Mouse (Mus musculus) layer of hippocampus, adult 8-10 months (tissue): ENCODE data around the gene Ing4. TPM values are rescaled to one million over a fixed set of nuclear protein-coding genes. Genes with fewer than 3 reads are reported as not detected.
"Not testable (repeated sequence)": the region's sequence is repeated elsewhere in the genome, so short reads cannot be mapped to it uniquely, and the experiment has no call there.

Experiments
- DNase-seq, 2 experiments: peaks; one replicate each; pipeline ENCODE4 v3.0.0; 2022; ENCODE audit warnings: low spot score in 2 of 2
- total RNA-seq, 4 experiments: library from RNA; stranded (reverse); gene quantifications; 2 replicates each; pipeline ENCODE4 v1.2.4; 2022

Gene Ing4
- total RNA-seq, 4 experiments from 2014 or later = 50.1 to 63.5 (median 55.4) TPM

GRCm38 (mm10) chr6:125040221-125040620, 661 bp downstream of the Ing4 start:
- no peak for DNase-seq

GRCm38 (mm10) chr6:125041047-125041446, 1.5 kb downstream of the Ing4 start:
- no peak for DNase-seq

DNA sequence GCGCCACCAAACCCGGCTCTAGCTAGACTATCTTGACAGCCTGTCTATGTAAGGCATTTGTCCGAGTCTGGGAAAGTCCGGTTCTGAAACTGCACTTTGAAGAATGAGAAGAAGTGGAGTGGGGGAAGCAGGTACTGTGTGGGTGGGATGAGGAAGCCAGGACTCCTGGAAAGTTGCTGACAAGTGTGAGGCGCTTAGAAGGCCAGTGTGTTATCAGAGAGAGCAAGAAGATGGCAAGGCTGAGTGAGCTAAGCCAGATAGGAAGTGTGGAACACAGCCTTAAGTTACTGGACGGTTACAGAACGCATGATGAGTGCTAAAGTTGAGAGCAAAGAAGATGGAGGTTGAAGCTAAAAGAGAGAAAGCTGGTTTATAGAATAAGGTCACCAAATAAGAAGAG, 2.5 kb downstream of the Ing4 start:
- no peak for DNase-seq

- peak; percentile 69 to 81 for DNase-seq
These were observed 7.1 kb downstream of the Ing4 start for GRCm38 (mm10) chr6:125046691-125047090.

GRCm38 (mm10) chr6:125049678-125050077, 10.1 kb downstream of the Ing4 start, which contains the start of gene Acrbp:
Gene Acrbp (plus strand): TSS chr6:125049689.
- DNase-seq = no peak

DNA sequence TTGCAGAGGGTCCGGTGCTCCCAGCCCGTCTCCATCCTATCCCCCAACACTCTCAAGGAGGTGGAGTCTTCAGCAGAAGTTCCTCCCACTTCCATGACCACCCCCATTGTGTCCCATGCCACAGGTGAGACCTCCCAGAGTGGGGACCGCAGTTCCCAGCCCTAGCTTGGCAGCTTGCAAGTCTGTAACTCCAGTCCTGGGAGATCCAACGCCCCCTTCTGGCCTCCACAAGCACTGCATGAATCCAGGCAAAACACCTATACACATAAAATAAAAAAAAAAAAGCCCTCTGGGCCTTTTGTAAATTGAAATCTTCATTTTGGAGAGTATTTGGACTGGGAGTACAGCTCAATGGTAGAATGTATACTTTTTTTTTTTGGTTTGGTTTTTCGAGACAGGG, 11.7 kb downstream of the Ing4 start:
- no peak for DNase-seq

DNA sequence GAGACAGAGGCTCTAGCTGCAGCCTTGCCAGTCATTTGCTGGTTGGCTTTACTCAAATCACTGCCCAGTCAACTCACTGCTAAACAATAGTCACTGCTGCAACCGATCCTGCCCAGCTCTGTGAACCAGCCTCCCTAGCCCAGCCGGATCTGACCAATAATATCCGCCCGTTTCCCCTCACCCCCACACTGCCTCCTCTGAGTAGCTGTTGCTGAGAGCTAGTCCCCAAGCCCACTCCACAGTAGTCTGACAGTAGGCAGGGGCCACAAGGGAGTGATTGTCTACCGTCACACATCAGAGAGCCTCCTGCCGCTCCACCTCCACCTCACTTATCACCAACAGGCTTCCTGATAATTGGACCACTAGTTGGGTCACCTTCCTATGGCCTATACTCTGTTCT, 21.9 kb downstream of the Ing4 start:
- no peak for DNase-seq

GRCm38 (mm10) chr6:125062511-125062910, 23.0 kb downstream of the Ing4 start:
- DNase-seq = no peak

GRCm38 (mm10) chr6:125063906-125064305, 24.3 kb downstream of the Ing4 start:
- DNase-seq = no peak

- not testable (repeated sequence) for DNase-seq
These were observed 25.7 kb downstream of the Ing4 start for GRCm38 (mm10) chr6:125065223-125065622.

DNA sequence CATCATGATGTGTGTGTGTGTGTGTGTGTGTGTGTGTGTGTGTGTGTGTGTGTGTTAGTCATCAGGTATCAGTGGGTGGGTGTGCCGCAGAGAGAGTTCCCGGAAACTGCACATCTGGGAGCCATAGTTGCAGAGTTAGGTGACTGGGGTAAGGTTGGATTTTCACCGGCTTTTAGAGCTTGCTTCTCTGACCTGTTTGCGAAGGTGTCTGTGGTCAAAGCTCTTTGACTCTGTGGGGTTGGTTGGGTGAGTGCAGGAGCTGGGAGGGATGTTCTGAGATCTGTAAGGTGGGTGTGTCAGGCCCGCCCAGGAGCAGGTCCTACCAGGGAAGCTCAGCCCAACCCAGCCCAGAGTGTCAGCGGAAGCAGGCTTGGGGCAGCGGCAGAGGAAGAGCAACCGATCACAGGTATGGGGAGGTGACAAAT, 28.0 kb downstream of the Ing4 start, which contains the start of gene Lpar5:
TSS of gene Lpar5 (plus strand) at position 350 of the 425 bp plus-strand sequence.
- no peak for DNase-seq

DNA sequence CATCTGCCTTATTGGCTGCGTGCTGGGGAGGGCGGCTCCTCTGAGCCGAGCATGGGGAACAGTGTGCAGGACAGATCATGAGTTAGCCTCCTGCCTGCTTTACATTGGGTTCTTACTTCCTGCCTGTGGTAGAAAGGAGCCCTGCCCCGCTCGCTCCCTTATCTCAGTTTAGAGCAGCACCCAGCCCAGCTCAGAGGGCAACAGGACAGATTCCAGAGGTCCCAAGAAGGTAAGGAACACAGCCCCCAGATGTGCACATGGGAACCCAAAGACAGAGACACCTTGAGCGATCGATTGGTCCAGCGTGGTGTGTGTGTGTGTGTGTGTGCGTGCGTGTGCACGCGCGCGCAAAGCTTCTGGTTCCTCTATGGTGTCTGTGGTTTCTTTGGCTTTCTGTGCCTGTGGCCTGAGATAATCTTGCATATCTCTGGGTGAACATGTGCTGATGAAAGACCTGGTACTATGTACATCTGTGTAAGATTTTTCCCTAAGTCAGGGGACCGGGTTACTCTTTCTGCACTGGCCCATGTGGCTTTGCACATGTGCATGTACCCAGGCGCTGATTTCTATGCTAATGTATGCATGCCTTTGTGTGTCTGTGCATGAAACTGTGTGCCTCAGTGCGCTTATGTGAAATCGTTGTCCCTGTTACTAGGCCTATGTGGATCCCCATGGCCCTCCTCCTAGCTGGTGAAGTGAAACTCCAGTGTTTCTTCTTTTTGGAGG, 31.8 kb downstream of the Ing4 start:
- peak in 1 of 2 experiments; percentile 31 for DNase-seq

GRCm38 (mm10) chr6:125071896-125072279, 32.3 kb downstream of the Ing4 start:
- DNase-seq = peak in 1 of 2 experiments; percentile 66

DNA sequence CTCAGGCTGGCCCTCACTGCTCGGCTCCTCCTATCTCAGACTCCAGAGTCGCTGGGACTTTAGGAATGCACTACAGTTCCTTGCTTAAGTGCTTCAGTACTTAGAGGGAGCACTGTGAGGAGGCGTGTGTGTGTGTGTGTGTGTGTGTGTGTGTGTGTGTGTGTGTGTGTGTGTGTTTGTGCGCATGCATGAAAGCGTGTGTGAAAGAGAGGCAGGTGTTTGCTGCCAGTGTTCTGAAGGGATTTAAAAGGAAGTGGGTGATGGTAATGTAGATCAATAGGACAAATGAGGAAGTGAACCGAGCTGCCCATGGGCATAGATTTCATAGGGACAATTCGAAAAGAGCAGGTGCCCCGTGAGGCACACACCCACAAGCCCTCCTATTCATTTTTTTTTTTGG, 34.3 kb downstream of the Ing4 start:
- DNase-seq = no peak

- DNase-seq = no peak
These were observed 41.8 kb downstream of the Ing4 start for GRCm38 (mm10) chr6:125081394-125081793.

- peak; percentile 79 to 80 for DNase-seq
These were observed 42.4 kb downstream of the Ing4 start for GRCm38 (mm10) chr6:125081797-125082560.

GRCm38 (mm10) chr6:125082801-125083386, 43.3 kb downstream of the Ing4 start:
- no peak for DNase-seq

- DNase-seq = peak in 1 of 2 experiments; percentile 73
These were observed 44.9 kb downstream of the Ing4 start for GRCm38 (mm10) chr6:125084424-125084823.

GRCm38 (mm10) chr6:125087937-125088336, 48.4 kb downstream of the Ing4 start:
- no peak for DNase-seq

- DNase-seq = peak; percentile 68 to 84
These were observed 49.2 kb downstream of the Ing4 start for GRCm38 (mm10) chr6:125088561-125089321.
